Mouse (Mus musculus): Measurements from ENCODE around the gene Tnfsf12. TPM values are rescaled to one million over a fixed set of nuclear protein-coding genes. Genes with fewer than 3 reads are reported as not detected.
A peak's percentile ranks its signal among the peaks of the same experiment; 100 is the strongest.

The Tnfsf12 gene
- total and polyA plus RNA-seq, 2 experiments from 2014 or later: 4.5 to 6.2 TPM

DNA sequence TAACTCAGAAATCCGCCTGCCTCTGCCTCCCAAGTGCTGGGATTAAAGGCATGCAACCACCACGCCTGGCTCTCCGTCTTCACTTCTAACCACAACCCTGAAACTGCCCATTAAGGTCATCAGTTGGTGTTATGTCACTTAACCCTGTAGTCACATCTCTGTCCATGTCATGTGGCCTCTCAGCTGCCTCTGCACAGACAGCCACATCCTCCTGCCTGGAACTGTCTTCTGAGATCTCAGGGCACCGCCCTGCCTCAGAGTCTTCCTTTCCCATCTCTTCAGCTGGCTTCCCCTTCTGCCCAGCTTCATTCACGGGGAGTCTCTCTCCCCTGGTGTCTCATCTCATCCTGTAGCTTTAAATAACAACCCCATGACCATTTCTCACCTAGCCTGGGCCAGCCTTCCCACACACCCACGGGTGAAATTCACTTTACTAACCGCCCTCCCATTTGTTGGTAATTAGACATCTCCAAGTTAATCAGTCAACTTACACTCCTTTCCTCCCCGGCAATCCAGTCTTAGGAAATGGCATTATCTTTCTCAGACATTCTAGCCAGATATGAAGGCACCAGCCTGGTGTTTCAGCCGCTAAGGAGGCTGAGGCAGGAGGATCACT, 3.3 kb downstream of the Tnfsf12 start:
- no peaks in the 10 kb centered on the region for H3K27me3 ChIP-seq (ENCODE audit: insufficient read depth, low read length)
- no peaks in the 10 kb centered on the region for H3K36me3 ChIP-seq (ENCODE audit: insufficient read depth, low read length)
- H3K4me1 ChIP-seq (ENCODE audit: insufficient read depth, low read length): peaks cover 5% of the 10 kb centered on the region; the same call in 1 of the 2 replicates
- ATAC-seq (ENCODE audit: low FRiP score): no peak
- H3K27ac ChIP-seq (ENCODE audit: low read depth, low read length): no peak overlapping the region
- H3K9me3 ChIP-seq (ENCODE audit: low read length): no peaks in the 10 kb centered on the region
- TF ChIP-seq CTCF (IDR thresholded peaks at IDR 0.05): no peak
- H3K4me3 ChIP-seq (ENCODE audit: low read depth, low read length): no peak overlapping the region
- no peak for DNase-seq (ENCODE audit: low spot score)
- no peak overlapping the region for H3K4me2 ChIP-seq (ENCODE audit: low read depth, low read length, poor library complexity, severe bottlenecking)
- WGBS: 82% methylated on average over 9 of the region's 9 CpGs
- H3K9ac ChIP-seq (replicated peaks; ENCODE audit: low read length, poor library complexity, severe bottlenecking): no peak overlapping the region

DNA sequence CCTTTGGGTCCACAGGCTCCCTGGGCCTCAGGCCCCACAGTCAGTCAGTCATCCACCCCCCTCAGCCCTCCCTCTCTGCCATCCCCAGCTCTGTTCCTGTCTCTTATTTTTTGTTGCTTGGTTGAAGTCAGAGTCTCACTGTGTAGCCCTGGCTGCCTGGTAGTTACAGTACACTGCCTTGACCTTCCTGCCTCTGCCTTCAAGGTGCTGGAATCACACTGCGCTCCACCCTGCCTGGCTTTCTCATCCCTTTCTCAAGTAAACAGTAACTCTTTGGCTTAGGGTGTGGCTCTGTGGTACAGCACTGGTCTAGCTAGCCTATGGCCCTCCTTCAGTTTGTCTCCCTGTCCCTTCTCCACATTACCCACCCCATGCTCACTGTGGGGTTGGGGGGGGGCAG, 5.8 kb downstream of the Tnfsf12 start:
- no peaks in the 10 kb centered on the region; the same call in 1 of the 2 replicates for H3K4me1 ChIP-seq (ENCODE audit: insufficient read depth, low read length)
- WGBS: 92% methylated on average over 1 of the region's 1 CpGs
- H3K9me3 ChIP-seq (ENCODE audit: low read length): no peaks in the 10 kb centered on the region
- H3K27me3 ChIP-seq (ENCODE audit: insufficient read depth, low read length): no peaks in the 10 kb centered on the region
- H3K9ac ChIP-seq (replicated peaks; ENCODE audit: low read length, poor library complexity, severe bottlenecking): no peak overlapping the region
- H3K27ac ChIP-seq (ENCODE audit: low read depth, low read length): no peak overlapping the region
- ATAC-seq (ENCODE audit: low FRiP score) (no peak), DNase-seq (ENCODE audit: low spot score) (no peak)
- no peak overlapping the region for H3K4me2 ChIP-seq (ENCODE audit: low read depth, low read length, poor library complexity, severe bottlenecking)
- no peak overlapping the region for H3K4me3 ChIP-seq (ENCODE audit: low read depth, low read length)
- H3K36me3 ChIP-seq (ENCODE audit: insufficient read depth, low read length): no peaks in the 10 kb centered on the region
- TF ChIP-seq CTCF (IDR thresholded peaks at IDR 0.05): no peak

DNA sequence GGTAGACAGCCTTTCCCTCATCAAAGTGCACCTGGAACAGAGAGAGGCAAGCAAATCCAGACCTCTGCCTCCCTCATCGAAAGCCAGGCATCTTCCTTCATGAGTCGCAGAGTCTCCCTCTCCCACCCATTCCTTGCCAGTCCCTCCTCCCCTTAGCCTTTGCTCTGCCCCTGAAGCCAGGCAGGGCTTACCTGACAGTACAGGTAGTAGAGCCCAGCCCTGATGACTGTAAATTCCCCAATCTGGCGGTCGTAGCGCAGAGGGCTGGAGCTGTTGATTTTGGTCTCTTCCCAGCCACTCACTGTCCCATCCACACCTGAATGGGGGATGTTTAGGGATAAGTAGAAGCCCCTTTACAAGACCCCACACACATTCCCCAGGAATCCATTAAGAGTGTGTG, 8.6 kb downstream of the Tnfsf12 start:
- no peaks in the 10 kb centered on the region for H3K9me3 ChIP-seq (ENCODE audit: low read length)
- no peak for TF ChIP-seq CTCF (IDR thresholded peaks at IDR 0.05)
- no peak overlapping the region for H3K4me2 ChIP-seq (ENCODE audit: low read depth, low read length, poor library complexity, severe bottlenecking)
- no peak for DNase-seq (ENCODE audit: low spot score)
- ATAC-seq (ENCODE audit: low FRiP score): no peak
- no peak overlapping the region for H3K4me3 ChIP-seq (ENCODE audit: low read depth, low read length)
- no peaks in the 10 kb centered on the region for H3K36me3 ChIP-seq (ENCODE audit: insufficient read depth, low read length)
- no peaks in the 10 kb centered on the region for H3K4me1 ChIP-seq (ENCODE audit: insufficient read depth, low read length)
- no peak overlapping the region for H3K27ac ChIP-seq (ENCODE audit: low read depth, low read length)
- 59% methylated on average over 5 of the region's 5 CpGs for WGBS
- H3K9ac ChIP-seq (replicated peaks; ENCODE audit: low read length, poor library complexity, severe bottlenecking): no peak overlapping the region
- no peaks in the 10 kb centered on the region for H3K27me3 ChIP-seq (ENCODE audit: insufficient read depth, low read length)

DNA sequence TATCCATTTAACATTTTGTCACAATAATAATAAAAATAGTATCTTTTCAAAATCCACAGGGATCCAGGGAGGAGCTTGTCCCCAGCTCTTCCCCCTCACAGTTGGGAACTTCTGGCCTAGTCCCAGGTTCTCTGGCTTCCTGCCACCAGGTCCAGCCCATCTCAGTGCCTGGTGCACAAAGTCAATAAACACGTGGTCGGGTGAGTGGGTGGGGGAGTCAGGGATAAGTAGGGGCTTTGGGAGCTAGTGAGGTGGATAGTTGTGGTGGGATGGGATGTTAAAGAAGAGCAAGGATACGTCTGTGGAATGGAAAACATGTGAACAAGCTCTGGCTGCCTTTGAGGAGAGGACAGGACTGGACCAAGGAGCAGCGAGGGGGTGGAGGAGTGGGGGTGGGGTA, 9.3 kb downstream of the Tnfsf12 start:
- no peak overlapping the region for H3K9ac ChIP-seq (replicated peaks; ENCODE audit: low read length, poor library complexity, severe bottlenecking)
- no peaks in the 10 kb centered on the region for H3K36me3 ChIP-seq (ENCODE audit: insufficient read depth, low read length)
- ATAC-seq (ENCODE audit: low FRiP score) (no peak), DNase-seq (ENCODE audit: low spot score) (peak; percentile 64)
- TF ChIP-seq CTCF (IDR thresholded peaks at IDR 0.05): no peak
- H3K4me3 ChIP-seq (ENCODE audit: low read depth, low read length): no peak overlapping the region
- no peak overlapping the region for H3K27ac ChIP-seq (ENCODE audit: low read depth, low read length)
- no peak overlapping the region for H3K4me2 ChIP-seq (ENCODE audit: low read depth, low read length, poor library complexity, severe bottlenecking)
- no peaks in the 10 kb centered on the region for H3K27me3 ChIP-seq (ENCODE audit: insufficient read depth, low read length)
- 13% methylated on average over 4 of the region's 4 CpGs for WGBS
- no peaks in the 10 kb centered on the region for H3K4me1 ChIP-seq (ENCODE audit: insufficient read depth, low read length)
- no peaks in the 10 kb centered on the region for H3K9me3 ChIP-seq (ENCODE audit: low read length)

DNA sequence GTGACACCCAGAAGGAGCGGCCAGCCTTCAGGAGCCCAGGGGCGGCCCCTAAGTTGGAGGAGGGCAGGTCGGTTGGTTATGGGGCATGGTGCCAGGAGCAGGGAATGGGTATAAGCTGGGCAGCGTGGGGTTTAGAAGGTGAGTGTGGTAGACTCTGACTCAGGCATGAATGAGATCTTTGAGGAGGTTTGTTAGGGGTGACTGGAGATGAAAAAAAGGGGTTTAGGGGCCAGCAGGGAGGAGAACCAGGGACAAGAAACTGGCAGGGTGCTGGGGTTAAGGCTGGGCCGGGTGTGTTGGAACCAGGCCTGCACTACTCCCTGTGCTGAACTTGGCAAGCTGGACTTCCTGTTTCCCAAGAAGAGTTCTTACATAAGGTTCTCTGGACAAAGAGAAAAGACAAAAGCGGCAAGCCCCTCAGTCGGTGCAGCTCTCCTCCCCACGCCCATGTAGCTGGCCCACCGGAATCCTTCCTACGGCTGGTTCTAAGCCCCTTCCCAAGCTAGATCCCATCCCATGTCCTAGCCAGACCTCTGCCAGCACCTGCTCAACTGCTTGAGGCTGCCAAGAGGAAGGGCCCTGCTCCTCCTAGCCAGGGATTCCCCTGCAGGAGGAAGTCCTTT, 10.0 kb downstream of the Tnfsf12 start, which contains the start of gene Tnfsf13:
Tnfsf13 (minus strand) TSS at position 259 of the 623 bp plus-strand sequence.
- H3K9ac ChIP-seq (replicated peaks; ENCODE audit: low read length, poor library complexity, severe bottlenecking): no peak within 1 kb of the TSS; the same call in 1 of the 2 replicates
- no peak for TF ChIP-seq CTCF (IDR thresholded peaks at IDR 0.05)
- peaks cover 5% of the 10 kb centered on the region for H3K4me1 ChIP-seq (ENCODE audit: insufficient read depth, low read length)
- peak; percentile 55 for DNase-seq (ENCODE audit: low spot score)
- H3K4me2 ChIP-seq (ENCODE audit: low read depth, low read length, poor library complexity, severe bottlenecking): no peak within 1 kb of the TSS
- H3K4me3 ChIP-seq (ENCODE audit: low read depth, low read length): no peak within 1 kb of the TSS
- 44% methylated on average over 10 of the region's 10 CpGs for WGBS
- 0 out of 2 replicates have a peak within 1 kb of the TSS, but pooled peaks have one; percentile 26 for H3K27ac ChIP-seq (ENCODE audit: low read depth, low read length)
- H3K27me3 ChIP-seq (ENCODE audit: insufficient read depth, low read length): no peaks in the 10 kb centered on the region
- ATAC-seq (ENCODE audit: low FRiP score): no peak
- H3K36me3 ChIP-seq (ENCODE audit: insufficient read depth, low read length): no peaks in the 10 kb centered on the region
- H3K9me3 ChIP-seq (ENCODE audit: low read length): no peaks in the 10 kb centered on the region

DNA sequence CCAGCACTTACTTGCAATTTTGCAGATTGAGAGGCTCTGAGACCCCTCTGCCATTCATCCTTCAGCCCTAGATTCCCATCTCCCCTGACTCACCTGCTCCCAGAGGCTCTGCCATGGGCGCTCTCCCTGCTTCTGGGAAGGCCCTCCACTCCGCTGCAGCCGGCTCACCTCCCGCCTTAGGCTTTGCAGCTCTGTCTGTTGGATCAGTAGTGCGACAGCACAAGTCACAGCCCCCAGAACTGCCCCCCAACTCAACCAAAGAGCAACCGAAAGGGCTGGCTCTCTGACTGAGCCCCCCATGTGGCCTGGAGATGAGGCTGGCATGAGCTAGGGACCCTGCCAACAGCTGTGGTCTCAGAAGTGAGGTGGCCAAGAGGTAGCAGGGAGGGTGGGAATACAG, 10.7 kb downstream of the Tnfsf12 start:
- H3K4me1 ChIP-seq (ENCODE audit: insufficient read depth, low read length): peaks cover 9% of the 10 kb centered on the region
- H3K9me3 ChIP-seq (ENCODE audit: low read length): no peaks in the 10 kb centered on the region
- no peak for TF ChIP-seq CTCF (IDR thresholded peaks at IDR 0.05)
- no peak overlapping the region for H3K27ac ChIP-seq (ENCODE audit: low read depth, low read length)
- no peak overlapping the region for H3K4me2 ChIP-seq (ENCODE audit: low read depth, low read length, poor library complexity, severe bottlenecking)
- no peak for ATAC-seq (ENCODE audit: low FRiP score)
- no peaks in the 10 kb centered on the region for H3K27me3 ChIP-seq (ENCODE audit: insufficient read depth, low read length)
- H3K9ac ChIP-seq (replicated peaks; ENCODE audit: low read length, poor library complexity, severe bottlenecking): no peak overlapping the region
- H3K4me3 ChIP-seq (ENCODE audit: low read depth, low read length): no peak overlapping the region
- no peak for DNase-seq (ENCODE audit: low spot score)
- WGBS: 81% methylated on average over 6 of the region's 6 CpGs
- 0 out of 2 replicates have a peak, but pooled peaks cover 2% of the 10 kb centered on the region for H3K36me3 ChIP-seq (ENCODE audit: insufficient read depth, low read length)

Data from midbrain, postnatal 0 days (tissue).